Mouse (Mus musculus): Measurements from ENCODE around the gene Abracl. TPM values are rescaled to one million over a fixed set of nuclear protein-coding genes. Genes with fewer than 3 reads are reported as not detected.

Abracl gene
- polyA plus RNA-seq (2014; fragmentation: Nextera tagmentation; extraction: Ambion mirVana): 109 and 115 TPM in 2 replicates

GRCm38 (mm10) chr10:18022741-18023347 is at the start of gene Abracl:
Abracl (minus strand) TSS chr10:18023288.
- Histone ChIP-seq H3K4me3 (ENCODE audit: low read depth, low read length) (peak within 1 kb of the TSS; percentile 71), H3K36me3 (ENCODE audit: control insufficient read depth, insufficient read depth, low read length) (peaks cover 2% of the 10 kb centered on the region), H3K9me3 (ENCODE audit: control insufficient read depth, low read length) (no peaks in the 10 kb centered on the region), H3K9ac (ENCODE audit: low read depth, low read length) (peak within 1 kb of the TSS; percentile 74), H3K27me3 (replicated peaks; ENCODE audit: control insufficient read depth, insufficient read depth, low read length) (no peaks in the 10 kb centered on the region), H3K4me1 (replicated peaks; ENCODE audit: control insufficient read depth, insufficient read depth, low read length) (peaks cover 3% of the 10 kb centered on the region; the same call in 1 of the 2 replicates), H3K4me2 (peak within 1 kb of the TSS; percentile 73), H3K27ac (ENCODE audit: low read depth, low read length) (peak within 1 kb of the TSS; percentile 80)
- DNase-seq (ENCODE audit: low spot score) (peak; percentile 84), ATAC-seq (replicated peaks; ENCODE audit: low FRiP score) (peak; percentile 93)
- WGBS: 1% methylated on average over 37 of the region's 37 CpGs

- H3K4me1 ChIP-seq (replicated peaks; ENCODE audit: control insufficient read depth, insufficient read depth, low read length): peaks cover 8% of the 10 kb centered on the region
- WGBS: 60% methylated on average over 3 of the region's 3 CpGs
These were observed 49.8 kb upstream of the Abracl start for GRCm38 (mm10) chr10:18072871-18073270.

GRCm38 (mm10) chr10:18070616-18071015 is 47.5 kb upstream of the Abracl start:
- DNase-seq (ENCODE audit: low spot score): no peak
- Histone ChIP-seq H3K9ac (ENCODE audit: low read depth, low read length) (no peak overlapping the region), H3K9me3 (ENCODE audit: control insufficient read depth, low read length) (no peaks in the 10 kb centered on the region), H3K4me3 (ENCODE audit: low read depth, low read length) (no peak overlapping the region), H3K4me2 (no peak overlapping the region), H3K36me3 (ENCODE audit: control insufficient read depth, insufficient read depth, low read length) (no peaks in the 10 kb centered on the region), H3K27ac (ENCODE audit: low read depth, low read length) (no peak overlapping the region), H3K4me1 (replicated peaks; ENCODE audit: control insufficient read depth, insufficient read depth, low read length) (peaks cover 18% of the 10 kb centered on the region), H3K27me3 (replicated peaks; ENCODE audit: control insufficient read depth, insufficient read depth, low read length) (no peaks in the 10 kb centered on the region)
- 51% methylated on average over 2 of the region's 2 CpGs for WGBS
- no peak for ATAC-seq (replicated peaks; ENCODE audit: low FRiP score)

More at GRCm38 (mm10) chr10:18072871-18073270, 49.8 kb upstream of the Abracl start:
- no peak for DNase-seq (ENCODE audit: low spot score)
- ATAC-seq (replicated peaks; ENCODE audit: low FRiP score): no peak
- H3K9ac ChIP-seq (ENCODE audit: low read depth, low read length): no peak overlapping the region
- no peak overlapping the region for H3K27ac ChIP-seq (ENCODE audit: low read depth, low read length)
- H3K27me3 ChIP-seq (replicated peaks; ENCODE audit: control insufficient read depth, insufficient read depth, low read length): no peaks in the 10 kb centered on the region
- no peak overlapping the region for H3K4me3 ChIP-seq (ENCODE audit: low read depth, low read length)
- no peaks in the 10 kb centered on the region for H3K36me3 ChIP-seq (ENCODE audit: control insufficient read depth, insufficient read depth, low read length)
- no peaks in the 10 kb centered on the region for H3K9me3 ChIP-seq (ENCODE audit: control insufficient read depth, low read length)
- H3K4me2 ChIP-seq: no peak overlapping the region

GRCm38 (mm10) chr10:18070144-18070543 is 47.1 kb upstream of the Abracl start:
- Histone ChIP-seq H3K9ac (ENCODE audit: low read depth, low read length) (no peak overlapping the region), H3K27me3 (replicated peaks; ENCODE audit: control insufficient read depth, insufficient read depth, low read length) (no peaks in the 10 kb centered on the region), H3K36me3 (ENCODE audit: control insufficient read depth, insufficient read depth, low read length) (no peaks in the 10 kb centered on the region), H3K9me3 (ENCODE audit: control insufficient read depth, low read length) (no peaks in the 10 kb centered on the region), H3K27ac (ENCODE audit: low read depth, low read length) (no peak overlapping the region), H3K4me2 (no peak overlapping the region), H3K4me3 (ENCODE audit: low read depth, low read length) (no peak overlapping the region), H3K4me1 (replicated peaks; ENCODE audit: control insufficient read depth, insufficient read depth, low read length) (peaks cover 18% of the 10 kb centered on the region)
- no peak for ATAC-seq (replicated peaks; ENCODE audit: low FRiP score)
- no peak for DNase-seq (ENCODE audit: low spot score)
- WGBS: 80% methylated on average over 3 of the region's 3 CpGs

GRCm38 (mm10) chr10:18069576-18069975 is 46.5 kb upstream of the Abracl start:
- Histone ChIP-seq H3K4me2 (no peak overlapping the region), H3K4me1 (replicated peaks; ENCODE audit: control insufficient read depth, insufficient read depth, low read length) (peaks cover 18% of the 10 kb centered on the region), H3K36me3 (ENCODE audit: control insufficient read depth, insufficient read depth, low read length) (no peaks in the 10 kb centered on the region), H3K4me3 (ENCODE audit: low read depth, low read length) (no peak overlapping the region), H3K27ac (ENCODE audit: low read depth, low read length) (no peak overlapping the region), H3K9ac (ENCODE audit: low read depth, low read length) (no peak overlapping the region), H3K9me3 (ENCODE audit: control insufficient read depth, low read length) (no peaks in the 10 kb centered on the region), H3K27me3 (replicated peaks; ENCODE audit: control insufficient read depth, insufficient read depth, low read length) (no peaks in the 10 kb centered on the region)
- no peak for DNase-seq (ENCODE audit: low spot score)
- no peak for ATAC-seq (replicated peaks; ENCODE audit: low FRiP score)
- WGBS: 82% methylated on average over 2 of the region's 2 CpGs

GRCm38 (mm10) chr10:18068880-18069279 is 45.8 kb upstream of the Abracl start:
- DNase-seq (ENCODE audit: low spot score): no peak
- H3K9me3 ChIP-seq (ENCODE audit: control insufficient read depth, low read length): no peaks in the 10 kb centered on the region
- no peaks in the 10 kb centered on the region for H3K27me3 ChIP-seq (replicated peaks; ENCODE audit: control insufficient read depth, insufficient read depth, low read length)
- H3K27ac ChIP-seq (ENCODE audit: low read depth, low read length): no peak overlapping the region
- H3K4me2 ChIP-seq: no peak overlapping the region
- no peaks in the 10 kb centered on the region for H3K36me3 ChIP-seq (ENCODE audit: control insufficient read depth, insufficient read depth, low read length)
- H3K9ac ChIP-seq (ENCODE audit: low read depth, low read length): no peak overlapping the region
- no peak for ATAC-seq (replicated peaks; ENCODE audit: low FRiP score)
- peaks cover 18% of the 10 kb centered on the region for H3K4me1 ChIP-seq (replicated peaks; ENCODE audit: control insufficient read depth, insufficient read depth, low read length)
- H3K4me3 ChIP-seq (ENCODE audit: low read depth, low read length): no peak overlapping the region
- WGBS: 76% methylated on average over 2 of the region's 2 CpGs

GRCm38 (mm10) chr10:18067761-18068446 is 44.8 kb upstream of the Abracl start:
- H3K27me3 ChIP-seq (replicated peaks; ENCODE audit: control insufficient read depth, insufficient read depth, low read length): no peaks in the 10 kb centered on the region
- peaks cover 18% of the 10 kb centered on the region for H3K4me1 ChIP-seq (replicated peaks; ENCODE audit: control insufficient read depth, insufficient read depth, low read length)
- H3K9ac ChIP-seq (ENCODE audit: low read depth, low read length): no peak overlapping the region
- H3K27ac ChIP-seq (ENCODE audit: low read depth, low read length): no peak overlapping the region; the same call in 1 of the 2 replicates
- H3K36me3 ChIP-seq (ENCODE audit: control insufficient read depth, insufficient read depth, low read length): no peaks in the 10 kb centered on the region
- 0 out of 2 replicates have a peak, but pooled peaks have one; percentile 26 for ATAC-seq (replicated peaks; ENCODE audit: low FRiP score)
- no peak overlapping the region for H3K4me3 ChIP-seq (ENCODE audit: low read depth, low read length)
- no peak for DNase-seq (ENCODE audit: low spot score)
- no peaks in the 10 kb centered on the region for H3K9me3 ChIP-seq (ENCODE audit: control insufficient read depth, low read length)
- no peak overlapping the region for H3K4me2 ChIP-seq
- 71% methylated on average over 10 of the region's 10 CpGs for WGBS

- Histone ChIP-seq H3K27me3 (replicated peaks; ENCODE audit: control insufficient read depth, insufficient read depth, low read length) (no peaks in the 10 kb centered on the region), H3K9me3 (ENCODE audit: control insufficient read depth, low read length) (no peaks in the 10 kb centered on the region), H3K9ac (ENCODE audit: low read depth, low read length) (no peak overlapping the region), H3K36me3 (ENCODE audit: control insufficient read depth, insufficient read depth, low read length) (no peaks in the 10 kb centered on the region), H3K27ac (ENCODE audit: low read depth, low read length) (no peak overlapping the region), H3K4me3 (ENCODE audit: low read depth, low read length) (no peak overlapping the region), H3K4me2 (no peak overlapping the region), H3K4me1 (replicated peaks; ENCODE audit: control insufficient read depth, insufficient read depth, low read length) (peaks cover 18% of the 10 kb centered on the region)
- DNase-seq (ENCODE audit: low spot score) (no peak), ATAC-seq (replicated peaks; ENCODE audit: low FRiP score) (no peak)
- 82% methylated on average over 10 of the region's 10 CpGs for WGBS
These were observed 42.9 kb upstream of the Abracl start for GRCm38 (mm10) chr10:18066031-18066439.
